Mouse (Mus musculus): ENCODE measurements around the gene Rps23. TPM values are rescaled to one million over a fixed set of nuclear protein-coding genes. Genes with fewer than 3 reads are reported as not detected.
"Not testable (repeated sequence)": the region's sequence is repeated elsewhere in the genome, so short reads cannot be mapped to it uniquely, and the experiment has no call there.

Gene Rps23
- polyA plus RNA-seq, 1 experiment from 2014 or later = 186 TPM

DNA sequence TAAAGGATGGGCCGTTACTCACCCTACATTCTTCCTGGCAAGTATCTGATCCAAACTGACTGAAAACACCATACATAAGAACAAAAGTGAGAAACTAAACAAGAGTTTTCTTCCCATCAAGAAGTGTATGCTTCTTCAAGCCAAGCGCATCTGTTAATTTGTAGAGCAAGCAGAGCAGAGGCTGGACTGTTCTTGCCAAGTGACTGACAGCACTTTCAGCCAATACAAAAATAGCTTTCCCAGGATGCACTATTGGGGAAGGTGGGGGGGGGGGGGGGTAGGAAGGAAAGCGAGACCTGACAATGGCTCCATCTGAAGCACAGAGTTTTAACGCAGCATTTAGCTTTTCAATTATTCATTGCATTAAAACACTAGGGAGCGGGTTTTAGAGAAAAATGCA lies 17.6 kb upstream of the Rps23 start, which contains the start of gene Atp6ap1l:
Gene Atp6ap1l (minus strand): TSS at position 180 of the 400 bp plus-strand sequence.
- 90% methylated on average over 5 of the region's 5 CpGs for WGBS
- Histone ChIP-seq H3K27ac (ENCODE audit: low read depth, low read length) (no peak within 1 kb of the TSS), H3K4me3 (ENCODE audit: low read depth, low read length) (no peak within 1 kb of the TSS), H3K4me2 (ENCODE audit: low read depth) (no peak within 1 kb of the TSS), H3K36me3 (ENCODE audit: control insufficient read depth, insufficient read depth, low read length) (no peaks in the 10 kb centered on the region), H3K27me3 (ENCODE audit: control insufficient read depth, insufficient read depth, low read length) (no peaks in the 10 kb centered on the region), H3K9ac (ENCODE audit: low read length) (no peak within 1 kb of the TSS), H3K9me3 (ENCODE audit: control insufficient read depth, low read length) (no peaks in the 10 kb centered on the region), H3K4me1 (ENCODE audit: control insufficient read depth, insufficient read depth, low read length) (no peaks in the 10 kb centered on the region)
- no peak for DNase-seq (ENCODE audit: low spot score)
- ATAC-seq (ENCODE audit: insufficient read depth, low FRiP score, low TSS enrichment) = no peak

DNA sequence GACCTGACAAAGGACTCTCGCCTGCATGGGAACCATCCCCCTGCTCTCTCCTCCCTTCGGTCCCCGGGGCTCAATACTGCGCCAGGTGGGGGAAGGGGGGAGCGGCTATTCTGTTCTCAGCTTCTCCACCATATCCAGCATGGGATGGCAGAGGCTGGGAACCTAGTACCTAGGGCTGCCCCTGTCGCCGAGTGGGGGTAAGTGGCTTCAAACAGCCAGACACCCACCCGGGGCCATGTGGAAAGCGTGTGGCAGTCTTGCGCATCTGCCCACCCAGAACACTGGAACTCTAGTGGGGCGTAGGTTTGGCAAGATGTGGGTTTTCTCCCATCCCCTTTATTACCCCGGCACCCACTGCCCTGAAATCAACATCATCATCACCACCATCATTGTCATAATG lies 15.4 kb upstream of the Rps23 start:
- ATAC-seq (ENCODE audit: insufficient read depth, low FRiP score, low TSS enrichment) = no peak
- H3K9me3 ChIP-seq (ENCODE audit: control insufficient read depth, low read length) = no peaks in the 10 kb centered on the region

DNA sequence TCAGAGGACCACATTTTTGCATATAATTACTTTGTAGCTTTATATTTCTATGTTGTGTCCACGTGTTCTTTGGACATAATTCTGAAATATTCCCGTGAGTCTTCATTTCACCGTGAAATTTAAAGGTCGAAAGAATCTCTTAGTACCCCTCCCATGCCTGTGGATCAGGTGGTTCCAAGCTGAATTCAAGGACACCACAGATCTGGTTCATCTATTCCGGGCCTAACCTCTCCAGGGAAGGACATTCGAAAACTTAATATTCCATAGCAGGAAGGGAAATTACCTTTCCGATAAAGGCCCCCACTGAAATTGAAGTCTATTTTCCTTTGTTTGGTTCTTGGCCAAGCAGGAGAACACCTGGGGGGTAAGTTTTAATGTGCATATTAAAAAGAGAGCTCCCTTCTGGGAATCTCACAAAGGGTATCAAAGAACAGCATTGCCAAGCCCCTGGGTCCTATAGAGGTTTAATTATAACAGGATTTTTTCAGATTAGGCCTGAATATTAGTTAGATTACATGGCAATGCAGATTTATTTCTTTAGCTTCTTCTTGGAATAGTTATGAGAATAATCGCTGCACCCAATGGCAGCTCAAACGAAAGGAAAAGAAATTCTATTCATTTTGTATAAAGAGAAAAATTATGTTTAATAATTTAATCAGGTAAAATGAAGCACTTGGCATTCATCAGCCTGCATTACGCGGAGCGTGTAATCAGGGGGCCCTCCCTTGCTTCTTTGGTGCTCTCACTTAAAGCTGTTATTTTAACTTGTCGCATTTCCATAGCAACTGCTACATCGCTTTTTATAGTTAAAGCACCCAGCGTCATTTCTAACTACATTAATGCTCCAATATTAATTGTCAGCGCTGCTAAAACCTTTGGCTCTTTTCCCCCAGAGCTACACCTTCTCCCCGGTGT lies 9.7 kb upstream of the Rps23 start:
- DNase-seq (ENCODE audit: low spot score) (no peak), ATAC-seq (ENCODE audit: insufficient read depth, low FRiP score, low TSS enrichment) (no peak)
- no peak overlapping the region for H3K27ac ChIP-seq (ENCODE audit: low read depth, low read length)

More for the DNA sequence above, 15.4 kb upstream of the Rps23 start:
- no peak overlapping the region for H3K4me3 ChIP-seq (ENCODE audit: low read depth, low read length)
- no peaks in the 10 kb centered on the region for H3K27me3 ChIP-seq (ENCODE audit: control insufficient read depth, insufficient read depth, low read length)
- WGBS = 89% methylated on average over 12 of the region's 12 CpGs
- no peaks in the 10 kb centered on the region for H3K36me3 ChIP-seq (ENCODE audit: control insufficient read depth, insufficient read depth, low read length)
- no peak overlapping the region for H3K27ac ChIP-seq (ENCODE audit: low read depth, low read length)
- DNase-seq (ENCODE audit: low spot score) = no peak
- no peaks in the 10 kb centered on the region for H3K4me1 ChIP-seq (ENCODE audit: control insufficient read depth, insufficient read depth, low read length)
- H3K9ac ChIP-seq (ENCODE audit: low read length) = no peak overlapping the region
- H3K4me2 ChIP-seq (ENCODE audit: low read depth) = no peak overlapping the region

DNA sequence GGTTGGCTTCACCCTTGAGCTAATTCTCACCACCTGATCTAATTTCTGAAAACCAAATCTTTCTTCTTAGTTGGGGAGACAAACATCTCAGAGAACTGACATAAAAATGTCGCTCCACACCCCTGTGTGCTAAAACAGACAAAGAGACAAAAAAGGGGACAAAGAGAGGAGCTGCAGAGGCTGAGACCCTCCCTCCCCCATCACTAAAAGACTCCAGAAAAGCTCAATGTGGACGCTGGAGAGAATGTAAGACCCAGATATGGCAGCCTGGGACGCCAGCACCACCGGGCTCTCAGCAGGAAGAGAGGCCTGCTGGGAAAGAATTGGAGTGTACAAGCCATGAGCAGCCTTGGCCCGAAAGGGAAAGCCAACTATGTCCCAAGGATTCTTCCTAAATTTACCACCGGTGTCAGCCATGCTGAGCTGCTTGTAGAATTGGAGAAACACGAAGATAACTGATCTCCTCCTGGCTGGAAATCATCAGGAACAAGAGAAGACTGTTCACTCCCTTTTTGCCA lies 9.0 kb upstream of the Rps23 start:
- WGBS = 53% methylated on average over 7 of the region's 7 CpGs

More for the DNA sequence above, 9.7 kb upstream of the Rps23 start:
- 82% methylated on average over 17 of the region's 17 CpGs for WGBS
- H3K9me3 ChIP-seq (ENCODE audit: control insufficient read depth, low read length) = no peaks in the 10 kb centered on the region
- no peaks in the 10 kb centered on the region for H3K4me1 ChIP-seq (ENCODE audit: control insufficient read depth, insufficient read depth, low read length)
- H3K4me2 ChIP-seq (ENCODE audit: low read depth) = no peak overlapping the region
- H3K4me3 ChIP-seq (ENCODE audit: low read depth, low read length) = no peak overlapping the region
- no peaks in the 10 kb centered on the region for H3K27me3 ChIP-seq (ENCODE audit: control insufficient read depth, insufficient read depth, low read length)
- no peaks in the 10 kb centered on the region for H3K36me3 ChIP-seq (ENCODE audit: control insufficient read depth, insufficient read depth, low read length)
- no peak overlapping the region for H3K9ac ChIP-seq (ENCODE audit: low read length)

DNA sequence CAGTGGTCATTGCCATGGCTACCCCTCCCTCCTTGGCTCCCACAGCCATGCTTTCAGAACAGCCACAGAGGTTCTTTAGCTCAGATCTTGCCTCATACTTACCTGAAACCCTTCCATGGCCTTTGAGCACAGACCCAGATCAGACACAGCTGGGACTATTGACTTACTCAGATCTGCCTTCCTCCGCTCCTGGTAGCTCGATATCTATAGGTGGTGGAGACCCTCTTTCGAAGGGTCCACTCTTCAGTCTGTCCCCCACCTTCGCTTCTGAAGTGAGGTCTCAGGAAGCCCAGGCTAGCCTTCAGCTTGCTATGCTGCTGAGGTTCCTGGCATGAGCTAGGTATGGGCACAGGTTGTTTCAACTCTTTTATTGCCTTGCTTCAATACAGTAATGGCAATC lies 8.0 kb upstream of the Rps23 start:
- Histone ChIP-seq H3K36me3 (ENCODE audit: control insufficient read depth, insufficient read depth, low read length) (no peaks in the 10 kb centered on the region), H3K27ac (ENCODE audit: low read depth, low read length) (no peak overlapping the region), H3K27me3 (ENCODE audit: control insufficient read depth, insufficient read depth, low read length) (no peaks in the 10 kb centered on the region), H3K4me3 (ENCODE audit: low read depth, low read length) (no peak overlapping the region), H3K4me1 (ENCODE audit: control insufficient read depth, insufficient read depth, low read length) (no peaks in the 10 kb centered on the region), H3K4me2 (ENCODE audit: low read depth) (no peak overlapping the region), H3K9ac (ENCODE audit: low read length) (no peak overlapping the region), H3K9me3 (ENCODE audit: control insufficient read depth, low read length) (no peaks in the 10 kb centered on the region)
- ATAC-seq (ENCODE audit: insufficient read depth, low FRiP score, low TSS enrichment) (no peak), DNase-seq (ENCODE audit: low spot score) (no peak)
- 97% methylated on average over 4 of the region's 4 CpGs for WGBS

More for the DNA sequence above, 9.0 kb upstream of the Rps23 start:
- DNase-seq (ENCODE audit: low spot score) (no peak), ATAC-seq (ENCODE audit: insufficient read depth, low FRiP score, low TSS enrichment) (no peak)
- Histone ChIP-seq H3K4me2 (ENCODE audit: low read depth) (no peak overlapping the region), H3K27ac (ENCODE audit: low read depth, low read length) (no peak overlapping the region), H3K36me3 (ENCODE audit: control insufficient read depth, insufficient read depth, low read length) (no peaks in the 10 kb centered on the region), H3K4me3 (ENCODE audit: low read depth, low read length) (no peak overlapping the region), H3K27me3 (ENCODE audit: control insufficient read depth, insufficient read depth, low read length) (no peaks in the 10 kb centered on the region), H3K9ac (ENCODE audit: low read length) (no peak overlapping the region), H3K9me3 (ENCODE audit: control insufficient read depth, low read length) (no peaks in the 10 kb centered on the region), H3K4me1 (ENCODE audit: control insufficient read depth, insufficient read depth, low read length) (no peaks in the 10 kb centered on the region)

DNA sequence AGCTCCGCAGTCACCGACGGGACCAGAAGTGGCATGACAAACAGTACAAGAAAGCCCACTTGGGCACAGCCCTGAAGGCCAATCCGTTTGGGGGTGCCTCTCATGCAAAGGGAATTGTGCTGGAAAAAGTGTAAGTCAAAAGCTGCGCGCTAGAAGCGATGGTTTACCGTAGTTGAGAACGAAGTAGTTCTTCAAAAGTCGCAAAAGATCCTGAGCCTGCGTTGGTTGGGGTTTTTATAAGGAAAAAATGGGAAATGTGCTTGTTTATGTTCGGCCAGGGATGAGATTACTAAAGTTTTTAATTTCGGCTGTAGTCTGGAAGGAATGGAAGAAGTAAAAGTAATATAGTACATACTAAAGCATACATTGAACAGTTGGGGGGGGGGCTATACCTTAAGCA lies 859 bp downstream of the Rps23 start:
- DNase-seq (ENCODE audit: low spot score); ATAC-seq (ENCODE audit: insufficient read depth, low FRiP score, low TSS enrichment); H3K27me3 ChIP-seq (ENCODE audit: control insufficient read depth, insufficient read depth, low read length); H3K4me1 ChIP-seq (ENCODE audit: control insufficient read depth, insufficient read depth, low read length); H3K36me3 ChIP-seq (ENCODE audit: control insufficient read depth, insufficient read depth, low read length); H3K9me3 ChIP-seq (ENCODE audit: control insufficient read depth, low read length): not testable (repeated sequence)
- peak overlapping the region; percentile 49; the same call in 1 of the 2 replicates for H3K27ac ChIP-seq (ENCODE audit: low read depth, low read length)
- peak overlapping the region; percentile 85 for H3K4me3 ChIP-seq (ENCODE audit: low read depth, low read length)
- H3K9ac ChIP-seq (ENCODE audit: low read length) = peak overlapping the region; percentile 94
- under 1% methylated on average over 13 of the region's 13 CpGs for WGBS
- peak overlapping the region; percentile 69 for H3K4me2 ChIP-seq (ENCODE audit: low read depth)

DNA sequence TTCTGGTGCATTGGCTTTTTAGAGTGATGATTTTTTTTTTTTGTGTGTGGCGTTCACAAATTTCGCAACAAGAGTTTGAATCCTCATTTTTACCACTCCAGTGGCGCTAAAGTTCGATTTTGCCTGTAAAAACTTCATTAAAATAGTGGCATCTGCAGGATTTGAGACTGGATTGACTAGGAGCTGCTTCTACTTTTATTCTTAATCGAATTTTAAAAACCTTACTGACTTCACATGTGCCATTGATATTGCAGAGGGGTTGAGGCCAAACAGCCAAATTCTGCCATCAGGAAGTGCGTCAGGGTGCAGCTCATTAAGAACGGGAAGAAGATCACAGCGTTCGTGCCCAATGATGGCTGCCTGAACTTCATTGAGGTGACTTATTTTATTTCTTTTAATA lies 1.3 kb downstream of the Rps23 start:
- WGBS = 46% methylated on average over 9 of the region's 9 CpGs
- peak overlapping the region; percentile 69 for H3K4me2 ChIP-seq (ENCODE audit: low read depth)
- DNase-seq (ENCODE audit: low spot score) (no peak), ATAC-seq (ENCODE audit: insufficient read depth, low FRiP score, low TSS enrichment) (no peak)
- no peak overlapping the region for H3K27ac ChIP-seq (ENCODE audit: low read depth, low read length)
- H3K36me3 ChIP-seq (ENCODE audit: control insufficient read depth, insufficient read depth, low read length) = peaks cover 5% of the 10 kb centered on the region
- H3K9me3 ChIP-seq (ENCODE audit: control insufficient read depth, low read length) = no peaks in the 10 kb centered on the region
- no peaks in the 10 kb centered on the region for H3K27me3 ChIP-seq (ENCODE audit: control insufficient read depth, insufficient read depth, low read length)
- no peaks in the 10 kb centered on the region for H3K4me1 ChIP-seq (ENCODE audit: control insufficient read depth, insufficient read depth, low read length)
- peak overlapping the region; percentile 94 for H3K9ac ChIP-seq (ENCODE audit: low read length)
- peak overlapping the region; percentile 85 for H3K4me3 ChIP-seq (ENCODE audit: low read depth, low read length)

DNA sequence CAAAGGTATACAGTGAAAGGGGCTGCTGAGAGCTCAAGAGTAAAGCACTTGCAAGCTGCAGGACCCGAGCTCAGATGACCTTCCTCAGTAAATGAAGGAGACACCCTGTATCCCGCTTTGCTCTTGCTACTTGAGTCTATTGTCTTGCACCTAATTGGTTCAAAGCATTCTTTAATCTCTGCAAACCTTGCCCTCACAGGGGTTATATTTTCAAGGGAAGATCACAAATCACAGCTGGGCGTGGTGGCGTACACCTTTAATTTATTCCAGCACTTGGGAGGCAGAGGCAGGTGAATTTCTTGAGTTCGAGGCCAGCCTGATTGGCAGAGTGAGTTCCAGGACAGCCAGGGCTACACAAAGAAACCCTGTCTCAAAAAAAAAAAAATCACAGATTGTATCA lies 2.4 kb downstream of the Rps23 start:
- Histone ChIP-seq H3K9ac (ENCODE audit: low read length) (no peak overlapping the region), H3K36me3 (ENCODE audit: control insufficient read depth, insufficient read depth, low read length) (peaks cover 5% of the 10 kb centered on the region), H3K9me3 (ENCODE audit: control insufficient read depth, low read length) (no peaks in the 10 kb centered on the region), H3K27me3 (ENCODE audit: control insufficient read depth, insufficient read depth, low read length) (no peaks in the 10 kb centered on the region), H3K27ac (ENCODE audit: low read depth, low read length) (no peak overlapping the region), H3K4me2 (ENCODE audit: low read depth) (no peak overlapping the region), H3K4me1 (ENCODE audit: control insufficient read depth, insufficient read depth, low read length) (no peaks in the 10 kb centered on the region), H3K4me3 (ENCODE audit: low read depth, low read length) (no peak overlapping the region)
- DNase-seq (ENCODE audit: low spot score) (no peak), ATAC-seq (ENCODE audit: insufficient read depth, low FRiP score, low TSS enrichment) (no peak)
- WGBS = 96% methylated on average over 5 of the region's 5 CpGs
